Mouse (Mus musculus) heart, embryonic 14.5 days (tissue): ENCODE data around the gene Ift74. TPM values are rescaled to one million over a fixed set of nuclear protein-coding genes. Genes with fewer than 3 reads are reported as not detected.

Experiments
- ATAC-seq: fragments of 200-750 bp; cut with Nextera tagmentation; 2 replicates; pipeline ENCODE4 v1.8.0; 2017; ENCODE audit warnings: low read depth, moderate TSS enrichment; ENCODE audit not compliant: insufficient number of reproducible peaks, insufficient read depth, low FRiP score
- H3K27ac ChIP-seq, 2 experiments: fragments of 200-500 bp in 1 of 2; fragments of 300-500 bp in 1 of 2; sonication (generic) in 1 of 2; replicated peaks in 1 of 2; 2 replicates each; pipeline ENCODE4 v1.5.1; 2012 to 2014; ENCODE audit warnings: low read depth in 2 of 2, low read length in 2 of 2, control low read depth in 1 of 2, mild to moderate bottlenecking in 1 of 2, mixed read lengths in 1 of 2; ENCODE audit not compliant: control insufficient read depth in 1 of 2, insufficient read depth in 1 of 2
- H3K27me3 ChIP-seq: fragments of 300-500 bp; sonication (generic); 2 replicates; pipeline ENCODE4 v1.6.1; 2014; ENCODE audit warnings: mild to moderate bottlenecking, low read length, control low read depth; ENCODE audit not compliant: control insufficient read depth, insufficient read depth
- H3K36me3 ChIP-seq: fragments of 300-500 bp; sonication (generic); 2 replicates; pipeline ENCODE4 v1.6.1; 2014; ENCODE audit warnings: mild to moderate bottlenecking, control low read depth, low read length, mixed read lengths; ENCODE audit not compliant: control insufficient read depth, insufficient read depth
- H3K4me1 ChIP-seq, 2 experiments: fragments of 200-500 bp in 1 of 2; fragments of 300-500 bp in 1 of 2; sonication (generic) in 1 of 2; 2 replicates each; pipeline ENCODE4 v1.6.1; 2012 to 2014; ENCODE audit warnings: low read length in 2 of 2, control low read depth in 1 of 2, mixed read lengths in 1 of 2; ENCODE audit not compliant: control insufficient read depth in 2 of 2, insufficient read depth in 2 of 2
- H3K4me2 ChIP-seq: fragments of 300-500 bp; sonication (generic); 2 replicates; pipeline ENCODE4 v1.6.1; 2014; ENCODE audit warnings: mild to moderate bottlenecking, low read length
- H3K4me3 ChIP-seq, 2 experiments: fragments of 200-500 bp in 1 of 2; fragments of 300-500 bp in 1 of 2; sonication (generic) in 1 of 2; 2 replicates each; pipeline ENCODE4 v1.5.1; 2012 to 2014; ENCODE audit warnings: low read length in 2 of 2, mild to moderate bottlenecking in 2 of 2, control low read depth in 1 of 2, low read depth in 1 of 2, moderate library complexity in 1 of 2; ENCODE audit not compliant: control insufficient read depth in 1 of 2, insufficient read depth in 1 of 2
- H3K9ac ChIP-seq: fragments of 300-500 bp; sonication (generic); 2 replicates; pipeline ENCODE4 v1.6.1; 2014; ENCODE audit warnings: mild to moderate bottlenecking, low read length
- H3K9me3 ChIP-seq: fragments of 300-500 bp; sonication (generic); 2 replicates; pipeline ENCODE4 v1.6.1; 2016; ENCODE audit warnings: low read length, control low read depth; ENCODE audit not compliant: control insufficient read depth
- WGBS: fragments of 180-500 bp; shearing (Covaris S2); extraction: QIAGEN DNeasy Blood & Tissue Kit; methylation state at CpG from one replicate; pipeline ENCODE4 v1.1.7; 2014; 5-methylcytosine and 5-hydroxymethylcytosine counted together
- polyA plus RNA-seq: library from polyadenylated mRNA; unstranded; fragments of >200 nt; fragmentation: Nextera tagmentation; extraction: Ambion mirVana; gene quantifications from 2 replicates; pipeline ENCODE4 v1.2.1, GENCODE M21; 2014

Ift74 gene
- polyA plus RNA-seq, 1 experiment from 2014 or later, result 15.1 TPM

DNA sequence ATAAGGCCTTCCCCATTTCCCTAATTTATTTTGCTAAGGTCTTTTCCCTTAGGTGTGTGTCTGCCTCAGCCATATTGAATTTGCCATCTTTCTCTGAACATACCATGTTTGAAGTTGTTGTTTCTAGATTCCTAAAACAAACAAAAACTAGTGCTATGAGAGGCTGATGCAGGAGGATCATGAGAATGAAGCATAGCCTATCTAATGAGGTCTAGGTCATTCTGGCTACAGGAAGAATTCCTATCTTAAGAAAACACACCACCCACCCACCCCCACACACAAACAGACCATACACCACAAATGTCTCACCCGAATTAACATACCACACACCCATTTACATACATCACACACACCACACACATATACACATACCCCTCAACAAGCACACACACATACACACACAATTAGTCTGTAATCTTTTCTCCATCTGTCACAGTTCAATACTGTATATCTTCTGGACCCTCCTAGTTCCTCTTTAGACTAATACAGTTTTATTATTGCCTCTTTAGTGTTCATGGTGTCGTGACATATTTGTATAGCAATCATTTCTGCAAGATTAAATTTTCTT is 9.8 kb upstream of the Ift74 start:
- Histone ChIP-seq H3K9me3 (no peaks in the 10 kb centered on the region), H3K9ac (no peak overlapping the region), H3K27me3 (no peaks in the 10 kb centered on the region), H3K36me3 (no peaks in the 10 kb centered on the region), H3K4me2 (no peak overlapping the region), H3K27ac (no peak overlapping the region), H3K4me3 (no peak overlapping the region), H3K4me1 (peaks cover 0 to 18% of the 10 kb centered on the region in 2 experiments; a peak in 2 of 4 replicates)
- 73% methylated on average over 2 of the region's 2 CpGs for WGBS
- ATAC-seq, result no peak

DNA sequence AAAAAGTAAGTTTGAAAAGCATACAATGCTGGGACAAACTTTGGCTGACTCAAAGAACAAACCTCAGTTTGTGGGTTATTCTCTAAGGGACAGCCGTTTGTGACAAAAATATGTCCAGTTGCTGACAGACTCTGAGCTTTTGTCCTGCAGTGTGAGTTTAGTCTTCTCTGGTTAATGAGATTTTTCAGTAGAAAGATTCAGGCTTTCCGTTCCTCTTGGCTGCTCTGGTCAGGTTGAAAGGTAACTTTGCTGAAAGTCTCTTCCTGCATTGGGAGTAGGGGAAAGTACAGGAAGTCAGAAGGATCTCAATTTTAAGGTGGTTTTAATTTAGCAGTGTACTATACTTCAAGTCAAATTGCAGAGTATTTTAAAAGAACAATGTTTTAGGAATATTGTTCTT is 8.7 kb upstream of the Ift74 start:
- no peak for ATAC-seq
- WGBS, result 84% methylated on average over 2 of the region's 2 CpGs

DNA sequence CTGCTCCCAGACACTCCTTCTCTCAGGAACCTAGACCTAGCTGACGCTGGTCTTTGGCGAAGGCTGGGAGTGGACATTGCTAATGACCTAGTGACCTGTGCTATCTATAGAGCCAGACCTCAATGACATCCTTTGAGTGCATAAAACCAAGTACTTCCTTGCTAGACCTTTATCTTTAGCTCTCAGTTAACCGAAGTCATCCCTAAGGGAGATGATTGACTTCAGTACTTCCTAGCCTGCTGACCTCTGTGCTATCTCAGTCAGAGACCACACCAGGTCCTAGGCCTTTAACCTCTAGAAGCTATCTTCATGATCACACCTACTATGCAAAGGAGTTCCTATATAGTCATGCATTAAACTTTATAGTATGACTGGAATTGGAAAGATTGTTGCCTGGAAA is 4.0 kb upstream of the Ift74 start:
- 37% methylated on average over 3 of the region's 3 CpGs for WGBS
- Histone ChIP-seq H3K4me2 (no peak overlapping the region), H3K9ac (no peak overlapping the region), H3K4me3 (no peak overlapping the region), H3K9me3 (no peaks in the 10 kb centered on the region), H3K27ac (no peak overlapping the region), H3K4me1 (peaks cover 0 to 6% of the 10 kb centered on the region in 2 experiments; a peak in 1 of 4 replicates), H3K27me3 (no peaks in the 10 kb centered on the region), H3K36me3 (no peaks in the 10 kb centered on the region)
- no peak for ATAC-seq

More for the DNA sequence above, 8.7 kb upstream of the Ift74 start:
- peaks cover 0 to 16% of the 10 kb centered on the region in 2 experiments; a peak in 2 of 4 replicates for H3K4me1 ChIP-seq
- H3K9ac ChIP-seq, result no peak overlapping the region
- H3K9me3 ChIP-seq, result no peaks in the 10 kb centered on the region
- H3K27me3 ChIP-seq, result no peaks in the 10 kb centered on the region
- no peak overlapping the region for H3K4me2 ChIP-seq
- H3K36me3 ChIP-seq, result no peaks in the 10 kb centered on the region
- H3K4me3 ChIP-seq, result no peak overlapping the region
- H3K27ac ChIP-seq, result no peak overlapping the region

DNA sequence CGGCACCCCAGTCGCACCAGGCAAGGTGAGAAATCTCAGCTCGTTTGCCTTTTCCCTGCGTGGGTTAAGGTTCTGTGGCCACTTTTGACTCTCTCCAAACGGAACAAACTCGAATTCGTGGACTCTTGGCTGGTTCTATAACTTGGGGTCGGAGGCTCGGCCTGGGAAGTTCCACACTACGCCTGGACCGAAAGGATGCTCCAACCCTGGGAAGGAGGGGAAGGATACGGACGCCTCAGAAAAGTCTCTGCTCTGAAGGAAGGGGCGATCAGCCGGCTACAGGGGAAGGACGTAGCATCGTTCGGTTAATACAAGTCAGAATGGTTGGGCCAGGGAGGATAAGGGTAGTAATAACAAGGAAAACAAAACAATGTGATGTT is 326 bp downstream of the Ift74 start:
- Histone ChIP-seq H3K27me3 (no peaks in the 10 kb centered on the region), H3K9me3 (no peaks in the 10 kb centered on the region), H3K4me1 (peaks cover 0 to 7% of the 10 kb centered on the region in 2 experiments; a peak in 1 of 4 replicates), H3K4me3 (peak overlapping the region; percentile 60 to 73), H3K36me3 (no peaks in the 10 kb centered on the region), H3K9ac (peak overlapping the region; percentile 82), H3K4me2 (peak overlapping the region; percentile 79), H3K27ac (peak overlapping the region; percentile 10 to 35; a peak in 3 of 4 replicates)
- ATAC-seq, result peak; percentile 56
- WGBS, result under 1% methylated on average over 18 of the region's 18 CpGs

DNA sequence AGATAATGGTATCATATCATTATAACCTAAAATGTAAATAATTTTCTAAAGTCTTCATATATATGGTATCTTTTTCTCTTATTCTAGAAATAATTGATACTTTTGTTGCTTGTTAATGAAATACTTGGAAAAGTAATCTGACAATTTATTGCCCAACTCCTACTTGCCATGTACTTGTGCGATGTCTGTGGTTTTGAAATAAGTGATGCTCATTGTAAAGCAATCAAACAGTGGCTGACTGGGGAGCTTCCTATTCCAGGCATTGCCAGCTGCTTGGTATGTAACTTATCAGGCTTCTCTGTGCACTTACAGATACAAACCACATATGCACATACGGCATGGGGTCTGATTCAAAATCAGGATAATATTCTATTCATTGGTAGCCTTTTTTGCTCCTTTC is 5.8 kb downstream of the Ift74 start:
- ATAC-seq, result no peak
- Histone ChIP-seq H3K36me3 (0 out of 2 replicates have a peak, but pooled peaks cover 5% of the 10 kb centered on the region), H3K4me2 (no peak overlapping the region), H3K4me1 (peaks cover 0 to 4% of the 10 kb centered on the region in 2 experiments; a peak in 1 of 4 replicates), H3K27me3 (no peaks in the 10 kb centered on the region), H3K9ac (no peak overlapping the region), H3K9me3 (no peaks in the 10 kb centered on the region), H3K27ac (no peak overlapping the region), H3K4me3 (no peak overlapping the region)
- WGBS, result 74% methylated on average over 2 of the region's 2 CpGs

DNA sequence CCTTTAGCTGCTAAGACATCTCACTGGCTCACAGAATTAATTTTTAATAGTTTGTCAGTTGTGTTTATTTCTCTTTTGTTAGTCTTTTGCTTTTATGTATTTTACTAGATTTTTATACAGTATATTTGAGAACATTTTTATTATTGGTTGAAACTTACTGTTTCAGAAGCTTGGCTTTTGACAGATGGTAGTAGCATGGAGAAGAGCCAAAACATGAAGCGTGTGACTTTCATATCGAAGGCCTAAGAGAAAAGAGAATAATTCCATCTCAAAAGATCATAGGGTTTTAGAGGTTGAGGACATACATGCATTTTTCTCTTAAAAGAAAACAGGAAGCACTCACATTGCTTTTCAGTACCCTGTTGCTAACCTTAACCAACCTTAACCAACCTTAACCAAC is 28.9 kb downstream of the Ift74 start:
- WGBS, result 97% methylated on average over 2 of the region's 2 CpGs
- H3K36me3 ChIP-seq, result no peaks in the 10 kb centered on the region
- H3K27ac ChIP-seq, result no peak overlapping the region
- no peaks in the 10 kb centered on the region for H3K27me3 ChIP-seq
- H3K4me2 ChIP-seq, result no peak overlapping the region
- no peak for ATAC-seq
- H3K4me1 ChIP-seq, result no peaks in the 10 kb centered on the region
- no peaks in the 10 kb centered on the region for H3K9me3 ChIP-seq
- no peak overlapping the region for H3K9ac ChIP-seq
- H3K4me3 ChIP-seq, result no peak overlapping the region

DNA sequence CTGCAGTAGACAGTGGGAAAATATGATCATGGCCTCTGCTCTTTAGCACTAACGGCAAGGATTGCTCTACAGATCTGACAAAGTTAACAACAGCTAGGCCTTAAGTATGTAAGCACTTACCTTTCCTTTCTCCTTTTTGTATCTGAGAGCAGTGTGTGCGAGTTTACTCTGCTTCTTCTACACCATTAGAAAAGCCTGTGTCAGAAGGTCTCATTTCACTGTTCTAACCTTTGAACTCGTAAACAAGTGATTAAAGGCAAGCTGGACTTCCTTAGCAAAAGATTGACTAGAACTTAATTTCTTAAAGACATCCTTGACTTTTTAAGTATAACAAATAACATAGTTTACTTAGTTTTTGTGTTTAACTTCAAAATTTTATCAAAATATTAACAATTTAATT is 35.6 kb downstream of the Ift74 start, which contains the start of gene Lrrc19:
TSS of gene Lrrc19 (minus strand) at position 225 of the 400 bp plus-strand sequence.
- peaks cover 3% of the 10 kb centered on the region; the same call in 1 of the 2 replicates for H3K36me3 ChIP-seq
- no peaks in the 10 kb centered on the region for H3K9me3 ChIP-seq
- H3K4me1 ChIP-seq, result no peaks in the 10 kb centered on the region
- H3K27ac ChIP-seq, result no peak within 1 kb of the TSS
- H3K9ac ChIP-seq, result no peak within 1 kb of the TSS
- 82% methylated on average over 3 of the region's 3 CpGs for WGBS
- H3K27me3 ChIP-seq, result no peaks in the 10 kb centered on the region
- no peak within 1 kb of the TSS for H3K4me2 ChIP-seq
- H3K4me3 ChIP-seq, result no peak within 1 kb of the TSS
- ATAC-seq, result no peak
